Mouse (Mus musculus) brain, embryonic 14.5 days (tissue): ENCODE results near the gene Stk4.

Experiments
- CTCF ChIP-seq: fragments of 200-500 bp; IDR thresholded peaks from 2 replicates; pipeline ENCODE4 v1.5.1; 2012; ENCODE audit warnings: inconsistent platforms, mild to moderate bottlenecking, moderate library complexity, borderline replicate concordance; ENCODE audit not compliant: insufficient read depth, insufficient read length; ENCODE audit errors: extremely low read depth
- POLR2A ChIP-seq: fragments of 200-500 bp; IDR thresholded peaks from 2 replicates; pipeline ENCODE4 v1.6.1; 2012; ENCODE audit warnings: mild to moderate bottlenecking, inconsistent platforms, borderline replicate concordance; ENCODE audit not compliant: poor library complexity, insufficient read depth, insufficient read length, severe bottlenecking; ENCODE audit errors: extremely low read depth

- TF ChIP-seq CTCF (no peak), POLR2A (no peak)
Measured at GRCm38 (mm10) chr2:164177831-164178230, 107.7 kb downstream of the Stk4 start.
